Mouse (Mus musculus): ENCODE measurements at regions not wholly inside any gene's neighbourhood (a gene's known extent, or its start where the extent isn't known, plus 50 kb on each side); places are given as distances from the start of the nearest gene placed in this dataset.
"Not testable (repeated sequence)": the region's sequence is repeated elsewhere in the genome, so short reads cannot be mapped to it uniquely, and the experiment has no call there.

DNA sequence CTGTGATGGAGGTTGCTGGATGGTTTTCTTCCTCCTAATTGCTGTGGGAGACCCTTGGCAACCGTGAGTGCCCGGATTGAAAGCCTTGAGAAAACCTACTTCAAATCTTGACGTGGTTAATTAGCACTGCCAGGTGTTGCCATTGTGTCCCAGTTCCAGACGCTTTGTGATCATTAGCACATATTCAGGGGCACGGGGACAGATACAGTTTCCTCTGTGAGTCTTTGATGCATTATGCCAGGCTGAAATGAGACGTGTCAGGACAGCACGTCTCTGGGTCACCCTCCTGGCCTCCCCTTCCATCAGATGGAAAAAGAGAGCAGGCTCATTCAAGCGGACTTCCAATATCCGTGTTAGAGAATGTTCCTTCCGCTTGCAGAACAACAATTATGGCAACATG lies 198.2 kb downstream of the Rchy1 start:
- intact Hi-C loops (cut with DNase I), result no loop called here
- DNase-seq, result no peak

DNA sequence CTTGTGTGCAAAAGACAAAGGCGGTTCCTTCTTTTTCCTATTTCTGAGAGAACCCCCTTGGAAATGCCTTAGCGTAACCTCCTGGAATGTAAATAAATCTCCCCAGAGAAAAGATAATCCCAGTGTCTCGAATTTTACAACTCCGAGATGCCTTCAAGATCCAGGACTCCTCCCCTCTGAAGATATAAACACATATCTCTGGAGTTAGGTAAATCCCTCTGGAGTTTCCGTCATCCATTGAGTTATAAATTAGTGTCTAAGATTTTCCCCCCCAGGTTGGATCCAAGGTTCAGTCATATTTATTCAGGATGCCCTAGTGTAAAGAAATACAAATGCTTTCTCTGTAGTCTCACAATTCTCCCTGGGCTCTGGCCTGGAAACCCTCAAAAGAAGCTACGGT lies 200.3 kb downstream of the Rchy1 start:
- intact Hi-C loops (cut with DNase I), result no loop called here
- DNase-seq, result no peak

DNA sequence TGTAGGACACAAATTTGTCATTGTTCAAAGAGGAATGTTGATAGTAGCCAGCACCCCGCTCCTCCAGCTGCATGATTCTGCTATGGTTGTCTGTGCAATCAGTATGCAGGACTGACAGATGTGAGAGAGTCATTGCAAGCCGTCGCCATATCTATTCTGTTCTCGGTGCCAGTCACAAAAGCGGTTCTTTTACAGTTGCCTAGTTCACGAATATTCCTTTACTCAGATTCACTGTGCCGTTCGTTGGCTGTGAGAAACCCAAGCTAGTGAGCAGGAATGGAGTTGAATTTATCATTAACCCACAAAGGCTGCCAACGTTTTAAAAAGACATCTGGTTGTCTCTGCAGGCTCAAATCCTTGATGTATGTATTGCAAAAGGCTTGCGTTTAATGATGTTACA lies 206.9 kb downstream of the Rchy1 start:
- intact Hi-C loops (cut with DNase I), result no loop called here

DNA sequence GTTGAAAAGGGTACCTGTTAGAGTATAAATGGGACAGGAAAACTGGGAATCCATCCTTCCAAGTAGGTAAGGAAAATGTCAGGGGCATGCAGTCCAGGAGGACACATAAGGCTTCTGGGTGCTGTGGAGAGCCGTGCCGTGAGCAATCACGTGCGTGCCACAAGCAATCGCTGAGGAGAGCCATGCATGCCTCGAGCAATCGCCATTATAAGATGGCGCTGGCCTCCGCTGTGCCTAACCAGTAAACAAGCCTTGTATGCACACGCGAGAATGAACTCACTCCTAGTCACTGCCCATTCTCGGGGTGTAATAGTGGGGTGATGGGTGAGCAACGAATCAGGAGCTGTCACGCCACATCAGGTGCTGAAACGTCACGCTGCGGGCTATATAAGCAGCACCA lies 210.0 kb downstream of the Rchy1 start:
- DNase-seq; intact Hi-C loops (cut with DNase I): not testable (repeated sequence)

More for the DNA sequence above, 206.9 kb downstream of the Rchy1 start:
- no peak for DNase-seq

DNA sequence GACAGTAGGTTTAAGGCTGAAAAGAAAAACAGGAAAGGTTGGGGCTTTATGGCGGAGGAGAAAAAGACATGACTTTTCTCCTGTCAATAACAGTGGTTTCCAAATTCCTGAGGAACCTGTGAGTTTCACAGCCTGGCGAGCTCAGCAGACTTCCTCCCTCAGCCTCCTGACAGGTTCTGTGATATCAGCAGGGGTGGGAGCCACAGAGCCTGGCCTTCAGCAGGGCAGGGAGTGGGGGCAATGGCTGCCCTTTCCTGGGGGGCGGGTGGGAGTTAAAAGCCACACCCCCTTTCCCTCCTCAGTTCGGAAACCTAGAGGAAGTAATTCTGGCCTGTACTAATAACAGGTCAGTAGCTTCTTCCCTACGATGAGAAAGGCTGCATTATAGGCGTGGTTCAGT lies 211.7 kb downstream of the Rchy1 start:
- no peak for DNase-seq
- intact Hi-C loops (cut with DNase I), result no loop called here

DNA sequence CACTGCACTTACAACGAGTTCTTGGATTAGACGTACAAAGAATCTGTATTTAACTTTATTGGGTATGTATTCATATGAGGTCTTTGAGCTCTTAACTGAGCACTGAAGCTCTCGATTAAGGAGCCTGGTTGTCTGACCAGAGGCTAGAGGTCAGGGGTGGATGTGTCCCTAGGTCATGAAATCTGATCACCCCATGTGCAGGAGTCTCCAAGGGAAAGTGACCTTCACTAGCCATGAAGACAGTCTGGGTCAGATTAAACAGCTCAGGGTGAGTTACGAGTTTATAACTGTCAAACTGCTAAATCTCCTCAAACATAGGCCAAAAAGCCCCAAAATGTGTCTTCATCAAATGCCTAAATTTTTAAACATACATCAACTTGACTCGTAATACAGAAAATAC lies 216.8 kb downstream of the Rchy1 start:
- intact Hi-C loops (cut with DNase I), result no loop called here

DNA sequence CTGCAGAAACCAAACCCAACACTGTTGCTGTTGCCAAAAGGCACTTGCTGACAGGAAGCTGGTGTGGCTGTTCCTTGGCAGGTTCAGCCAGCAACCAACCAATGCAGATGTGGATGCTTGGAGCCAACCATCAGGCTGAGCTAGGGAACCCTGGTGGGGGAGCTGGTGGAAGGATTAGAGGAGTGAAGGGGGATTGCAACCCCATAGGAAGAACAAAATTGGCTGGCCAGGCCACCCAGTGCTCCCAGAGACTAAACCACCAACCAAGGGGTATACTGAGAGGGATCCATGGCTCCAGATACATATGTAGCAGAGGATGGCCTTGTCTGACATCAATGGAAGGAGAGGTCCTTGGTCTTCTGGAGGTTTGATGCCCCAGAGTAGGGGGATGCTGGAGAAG lies 218.5 kb downstream of the Rchy1 start:
- DNase-seq, result no peak
- intact Hi-C loops (cut with DNase I), result no loop called here

More for the DNA sequence above, 216.8 kb downstream of the Rchy1 start:
- DNase-seq, result no peak

DNA sequence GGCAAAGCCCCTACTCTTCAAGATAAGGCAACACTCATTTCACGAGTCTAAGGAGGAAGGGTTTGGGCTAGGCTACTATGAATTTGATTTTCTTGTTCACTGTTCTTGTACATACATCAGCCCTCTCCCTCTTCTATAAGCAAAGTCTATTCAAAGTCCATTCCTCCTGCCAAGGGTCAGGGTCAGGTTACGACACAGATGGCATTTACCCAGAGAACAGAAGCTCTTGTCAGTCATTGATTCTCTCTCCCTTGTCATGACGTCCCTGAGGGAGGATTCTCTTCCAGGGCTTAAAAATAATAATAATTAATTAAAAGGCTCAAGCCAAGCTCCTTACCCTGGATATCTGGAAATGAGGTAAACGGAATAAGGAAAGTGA lies 222.7 kb downstream of the Rchy1 start:
- no peak for DNase-seq

DNA sequence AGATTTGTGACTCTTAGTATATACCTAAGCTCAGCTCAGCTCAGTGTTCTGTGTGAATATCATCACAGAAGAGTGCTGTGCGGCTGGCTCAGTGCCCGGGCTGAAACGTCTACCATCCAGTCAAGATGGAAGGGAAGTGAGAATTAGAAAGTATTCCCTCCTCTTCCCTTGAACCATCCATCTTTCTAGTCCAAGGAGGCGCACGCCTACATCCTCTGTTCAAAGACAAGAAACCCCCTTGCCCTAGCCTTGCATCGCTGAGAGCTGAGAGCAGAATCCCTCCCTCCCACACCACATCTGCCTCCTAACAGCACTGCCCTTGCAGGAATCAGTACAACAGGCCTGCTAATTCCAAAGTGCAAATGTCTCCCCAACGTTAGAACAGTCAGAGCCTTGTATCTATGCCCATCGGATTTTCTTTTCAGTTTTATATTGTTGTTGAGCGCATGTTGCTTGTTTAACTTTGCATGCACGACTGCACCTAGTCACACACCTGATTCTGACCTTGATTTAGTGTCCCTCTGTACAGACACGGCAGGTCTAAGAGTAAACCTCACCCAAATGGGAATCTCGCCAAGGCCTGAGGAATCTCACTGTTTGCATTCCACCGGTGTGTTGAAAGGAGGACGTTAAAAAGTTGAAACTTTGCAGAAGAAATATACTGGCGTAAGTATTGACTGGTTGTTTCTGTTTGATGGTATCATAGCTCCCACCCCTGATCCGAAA lies 222.2 kb downstream of the Parm1 start:
- peak; percentile 15 to 49 for DNase-seq
- intact Hi-C loops (cut with DNase I), result no loop called here

More for the DNA sequence above, 222.7 kb downstream of the Rchy1 start:
- intact Hi-C loops (cut with DNase I), result no loop called here

DNA sequence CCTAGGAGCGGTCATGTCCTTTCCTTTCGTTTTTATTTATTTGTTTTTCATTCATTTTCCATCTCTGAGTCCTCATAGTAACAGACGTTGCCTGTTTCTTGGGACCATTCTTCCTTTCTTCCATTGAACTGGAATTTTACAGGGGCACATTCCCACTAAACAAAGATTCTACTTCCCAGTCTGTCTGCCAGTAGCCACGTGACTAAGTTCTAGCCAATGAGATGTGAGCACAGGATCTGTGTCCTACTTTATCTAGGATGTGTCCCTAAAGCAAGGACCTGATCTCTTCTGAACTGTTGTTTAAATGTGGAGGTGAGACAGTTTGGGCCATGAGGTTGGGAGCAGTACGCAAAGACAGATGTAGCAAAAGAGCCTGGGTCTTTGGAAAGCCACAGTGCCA lies 214.6 kb downstream of the Parm1 start:
- intact Hi-C loops (cut with DNase I), result no loop called here
- no peak for DNase-seq

DNA sequence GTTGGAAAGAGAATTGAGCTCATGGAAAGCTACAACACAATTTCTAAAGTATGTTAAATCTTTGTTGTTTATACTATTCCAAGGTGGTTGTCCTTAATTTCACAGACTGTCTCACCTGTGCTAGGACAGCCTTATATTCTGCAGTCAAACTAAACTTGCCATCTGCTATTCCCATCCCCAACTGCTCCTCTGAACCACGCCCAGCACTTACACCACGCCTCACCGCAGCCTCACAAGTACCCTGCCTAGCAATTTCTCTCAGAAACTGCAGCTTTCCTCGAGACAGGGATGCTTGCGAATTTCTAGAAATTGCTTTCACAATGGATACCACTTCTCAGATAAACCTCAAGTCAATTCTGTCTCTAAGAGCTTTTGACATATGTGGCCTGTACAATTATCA lies 213.7 kb downstream of the Parm1 start:
- no peak for DNase-seq
- intact Hi-C loops (cut with DNase I), result no loop called here

DNA sequence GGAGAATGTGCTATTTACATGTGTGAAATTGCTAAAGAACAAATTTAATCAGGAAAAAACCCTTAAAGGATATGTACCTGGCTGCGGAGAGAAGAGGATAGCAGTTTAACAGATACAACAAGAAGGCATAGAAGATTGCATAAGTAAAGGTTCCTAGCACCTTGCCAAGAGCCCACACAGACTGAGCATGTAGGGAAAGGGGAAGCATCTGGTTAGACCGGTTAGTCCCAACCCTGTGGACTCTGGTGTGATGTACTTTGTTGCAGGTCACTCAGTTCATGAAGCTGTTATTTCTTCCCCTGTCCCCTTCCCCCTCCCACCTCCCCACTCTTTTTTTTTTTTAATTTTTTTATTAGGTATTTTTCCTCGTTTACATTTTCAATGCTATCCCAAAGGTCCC lies 212.5 kb downstream of the Parm1 start:
- DNase-seq, result no peak
- intact Hi-C loops (cut with DNase I), result no loop called here

DNA sequence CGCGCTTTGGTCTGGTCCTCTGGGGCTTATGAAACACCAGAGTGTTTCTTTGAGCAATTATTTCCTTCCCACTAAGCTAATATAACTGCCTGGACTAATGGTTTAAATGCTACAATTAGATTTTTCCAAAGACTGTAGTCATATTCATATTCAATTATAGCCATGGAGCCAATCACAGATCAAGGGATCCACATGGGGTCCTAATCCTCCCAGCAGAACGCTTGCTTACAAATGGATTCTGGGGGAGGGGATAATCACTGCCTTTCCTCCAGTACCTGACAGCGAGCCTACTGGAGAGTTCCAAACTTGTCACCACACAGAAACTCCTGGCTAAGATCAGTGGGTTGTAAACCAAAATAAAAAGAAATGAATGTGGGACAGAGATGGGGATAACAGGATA lies 212.0 kb downstream of the Parm1 start:
- intact Hi-C loops (cut with DNase I), result no loop called here
- no peak for DNase-seq

DNA sequence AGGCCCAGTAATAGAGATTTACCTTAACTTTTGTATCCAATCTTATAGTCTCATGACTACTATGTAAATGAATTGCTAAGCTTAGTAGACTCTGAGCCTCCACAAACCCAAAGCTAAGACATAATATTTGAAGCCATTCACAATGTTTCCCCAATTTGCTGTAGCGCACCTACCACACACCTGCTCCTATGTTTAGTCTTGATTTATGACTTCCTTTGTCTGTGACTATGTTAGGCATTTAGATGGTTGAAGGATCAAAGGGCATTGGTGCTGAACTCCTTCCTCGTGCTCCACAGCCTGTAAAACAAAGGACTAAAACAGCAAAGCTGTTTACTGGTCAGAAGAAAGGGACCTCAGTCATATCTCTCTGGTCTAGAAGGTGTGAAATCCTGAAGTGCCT lies 210.0 kb downstream of the Parm1 start:
- no peak for DNase-seq
- intact Hi-C loops (cut with DNase I), result no loop called here

DNA sequence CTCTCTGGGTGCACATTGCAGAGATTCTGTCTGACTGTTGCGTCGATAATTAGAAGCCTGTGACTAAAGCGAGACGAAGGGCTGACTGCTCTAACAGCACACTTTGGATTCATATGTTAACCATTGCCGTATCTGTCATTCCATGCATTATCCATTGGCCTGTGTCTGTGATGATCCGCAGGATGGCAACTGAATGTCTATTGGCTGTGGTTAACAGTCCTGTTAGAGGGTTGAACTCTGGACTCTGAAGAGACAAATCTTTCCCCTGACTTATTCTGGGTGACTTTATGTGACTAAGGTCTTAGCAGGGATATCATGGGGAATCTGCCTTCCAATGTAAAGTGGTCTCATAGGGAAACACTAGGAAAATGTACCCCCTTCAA lies 208.7 kb downstream of the Parm1 start:
- no peak for DNase-seq
- intact Hi-C loops (cut with DNase I), result no loop called here

DNA sequence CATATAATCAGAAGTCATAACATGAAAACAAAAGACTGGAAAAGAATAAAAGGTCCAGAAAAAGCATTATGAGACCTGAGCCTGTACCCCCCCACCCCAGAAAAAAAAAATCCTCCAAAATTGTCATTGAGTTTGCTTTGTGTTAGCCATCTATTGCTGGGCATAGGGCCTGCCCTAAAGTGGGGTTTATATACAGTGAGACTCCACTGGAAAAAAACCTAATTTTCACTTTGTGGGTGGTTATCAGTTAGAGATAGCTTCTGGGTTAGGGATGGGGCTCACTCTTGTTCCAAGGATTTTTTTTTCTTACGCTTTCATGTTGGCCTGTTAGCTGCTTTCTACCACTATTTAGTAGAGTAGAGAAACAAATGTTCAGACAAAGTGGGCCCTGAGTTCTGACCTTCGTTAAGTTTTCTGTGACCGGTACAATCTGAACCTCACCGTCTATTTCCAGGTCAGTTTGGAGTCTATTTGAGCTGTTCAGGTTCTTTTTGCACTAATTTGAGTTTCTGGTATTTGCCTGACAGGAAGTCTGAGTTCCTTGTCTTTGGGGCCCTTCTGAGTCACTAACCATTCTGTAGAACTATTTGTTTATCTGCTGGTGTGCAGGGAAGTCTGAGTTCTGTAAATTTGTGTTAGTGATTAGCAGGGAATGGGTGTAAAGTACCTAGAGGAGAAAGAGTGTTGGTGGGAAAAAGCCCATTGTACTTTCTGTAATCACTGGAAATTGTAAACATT lies 208.1 kb downstream of the Parm1 start:
- DNase-seq, result no peak
- intact Hi-C loops (cut with DNase I), result no loop called here

DNA sequence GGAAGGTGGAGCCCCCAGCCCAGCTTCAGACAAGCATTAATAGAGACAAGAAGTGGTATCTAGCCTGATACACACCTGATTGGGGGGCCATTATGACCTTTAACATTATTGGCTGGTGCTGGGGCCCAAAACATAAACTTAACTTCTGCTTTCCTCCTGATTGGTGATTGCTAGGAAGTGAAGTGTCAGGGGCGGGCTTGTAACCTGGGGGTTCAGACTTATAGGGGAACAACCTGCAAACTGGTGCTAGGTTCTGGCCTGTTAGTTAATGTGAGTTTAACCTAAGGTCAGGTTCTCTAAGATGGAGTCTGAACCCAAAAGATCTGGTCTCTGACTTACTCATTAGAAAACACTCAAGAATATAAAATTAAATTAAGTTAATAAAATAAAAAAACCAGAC lies 207.5 kb downstream of the Parm1 start:
- no peak for DNase-seq
- intact Hi-C loops (cut with DNase I), result no loop called here

DNA sequence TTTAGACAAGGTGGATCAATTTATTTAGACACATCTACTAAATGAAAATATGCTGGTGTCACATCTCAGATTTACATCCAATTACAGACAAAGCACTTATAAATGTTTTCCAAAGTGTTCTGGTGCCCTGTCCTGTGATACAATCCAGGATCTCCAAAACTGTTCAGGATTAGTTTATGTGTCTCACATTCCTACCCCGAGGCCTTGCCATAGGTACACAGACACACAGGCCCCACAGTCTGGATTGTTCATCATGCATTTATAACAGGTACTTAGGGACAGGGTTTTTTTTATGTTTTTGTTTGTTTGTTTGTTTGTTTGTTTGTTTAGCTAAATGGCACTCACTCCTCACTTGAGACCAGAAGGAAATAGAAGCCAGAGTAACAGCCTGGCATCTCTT lies 206.0 kb downstream of the Parm1 start:
- intact Hi-C loops (cut with DNase I), result no loop called here

DNA sequence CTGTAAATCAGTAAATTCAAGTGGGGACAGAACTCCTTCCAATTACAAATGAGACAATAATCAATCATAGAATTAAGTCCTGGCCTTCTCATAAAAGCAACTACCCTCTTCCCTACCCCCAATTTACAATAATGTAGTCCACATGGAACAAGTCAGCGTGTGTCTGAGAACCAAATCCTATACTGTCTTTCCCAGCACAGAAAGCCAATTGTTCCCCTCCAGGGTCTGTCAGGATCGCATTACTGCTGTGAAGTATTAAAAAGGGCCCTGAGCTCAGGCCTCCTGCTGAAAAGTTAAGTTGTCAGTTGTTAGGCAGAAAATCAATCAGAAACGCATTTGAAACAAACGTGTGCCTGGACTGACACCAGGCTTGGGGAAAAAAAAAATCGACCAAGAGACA lies 205.6 kb downstream of the Parm1 start:
- intact Hi-C loops (cut with DNase I), result no loop called here
- no peak for DNase-seq

More for the DNA sequence above, 206.0 kb downstream of the Parm1 start:
- DNase-seq, result no peak

DNA sequence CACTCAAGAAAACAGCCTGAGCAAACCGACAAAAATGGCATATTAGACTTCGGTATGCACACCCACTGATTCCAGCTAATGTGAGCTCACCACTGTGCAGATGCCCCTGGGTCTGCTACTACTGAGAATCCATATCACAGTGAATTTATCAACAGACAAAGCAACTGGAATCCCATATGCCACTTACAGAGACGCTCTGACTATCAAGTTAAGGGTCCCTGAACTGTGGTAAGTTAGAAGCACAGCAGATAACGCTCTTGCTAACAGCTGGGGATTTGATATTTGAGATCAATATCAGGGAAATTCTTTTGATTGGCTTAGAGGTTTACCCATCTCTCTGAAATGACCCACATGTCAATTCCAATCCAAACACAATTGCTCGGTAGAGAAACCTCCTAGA lies 205.0 kb downstream of the Parm1 start:
- intact Hi-C loops (cut with DNase I), result no loop called here
- DNase-seq, result no peak

DNA sequence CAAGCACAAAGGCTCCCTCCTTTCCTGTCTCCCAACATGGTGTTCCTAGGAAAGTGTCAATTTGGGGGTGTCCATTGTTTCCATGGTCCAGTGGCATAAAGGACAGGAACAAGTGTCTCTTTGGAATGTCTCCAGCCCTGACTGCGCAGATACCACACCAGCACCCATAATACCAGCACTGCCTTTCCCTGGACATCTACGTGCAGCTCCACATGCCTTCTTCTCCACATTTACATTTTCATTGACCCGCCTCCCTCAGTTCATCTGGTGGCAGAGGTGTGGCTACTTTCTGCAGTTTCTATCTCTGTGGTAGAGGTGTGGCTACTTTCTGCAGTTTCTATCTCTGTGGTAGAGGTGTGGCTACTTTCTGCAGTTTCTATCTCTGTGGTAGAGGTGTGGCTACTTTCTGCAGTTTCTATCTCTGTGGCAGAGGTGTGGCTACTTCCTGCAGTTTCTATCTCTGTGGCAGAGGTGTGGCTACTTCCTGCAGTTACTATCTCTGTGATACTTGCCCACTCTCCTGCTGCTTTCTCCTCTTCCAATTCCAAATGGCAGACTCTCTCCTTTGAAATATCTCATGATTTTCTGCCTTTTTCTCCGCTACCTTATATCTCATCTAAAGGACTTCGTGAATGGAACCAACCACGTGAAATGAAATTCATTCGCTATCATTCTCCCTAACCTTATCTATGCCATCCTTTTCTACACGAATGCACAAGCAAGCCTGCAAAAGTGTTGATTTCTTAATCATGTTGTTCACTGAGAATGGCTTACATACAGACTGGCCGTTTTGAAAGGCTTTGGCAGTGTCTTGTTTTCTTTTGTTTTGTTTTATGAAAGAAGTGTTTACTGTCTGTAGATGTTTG lies 204.0 kb downstream of the Parm1 start:
- no peak for DNase-seq
- intact Hi-C loops (cut with DNase I), result no loop called here

Measured in heart, postnatal 14 days (tissue).